Mouse (Mus musculus): Measurements from ENCODE around the gene Sdhb. TPM values are rescaled to one million over a fixed set of nuclear protein-coding genes. Genes with fewer than 3 reads are reported as not detected.

Sdhb gene
- polyA plus RNA-seq, 1 experiment: 703 TPM

GRCm38 (mm10) chr4:140977886-140978692 is 17.1 kb downstream of the Sdhb start:
- WGBS: 87% methylated on average over 14 of the region's 14 CpGs
- H3K36me3 ChIP-seq (ENCODE audit: control insufficient read depth, insufficient read depth, low read length): peaks cover 1% of the 10 kb centered on the region; the same call in 1 of the 2 replicates
- no peak overlapping the region for H3K4me3 ChIP-seq (ENCODE audit: insufficient read depth, low read depth, low read length)
- DNase-seq: no peak
- H3K4me1 ChIP-seq (ENCODE audit: control insufficient read depth, insufficient read depth, low read length): no peaks in the 10 kb centered on the region
- H3K27me3 ChIP-seq (replicated peaks; ENCODE audit: control insufficient read depth, insufficient read depth, low read length): no peaks in the 10 kb centered on the region
- no peak for TF ChIP-seq CTCF (conservative IDR thresholded peaks at IDR 0.05; ENCODE audit: insufficient read depth, insufficient read length, low read depth, low read length)
- no peak overlapping the region for H3K27ac ChIP-seq (ENCODE audit: insufficient read depth, low read depth, low read length)

GRCm38 (mm10) chr4:140981605-140982004 is 20.6 kb downstream of the Sdhb start:
- H3K4me1 ChIP-seq (ENCODE audit: control insufficient read depth, insufficient read depth, low read length): no peaks in the 10 kb centered on the region
- WGBS: 93% methylated on average over 2 of the region's 2 CpGs
- TF ChIP-seq POLR2A (IDR thresholded peaks at IDR 0.05; ENCODE audit: low read depth, low read length) (no peak), CTCF (conservative IDR thresholded peaks at IDR 0.05; ENCODE audit: insufficient read depth, insufficient read length, low read depth, low read length) (peak; percentile 49)
- peak; percentile 39 for DNase-seq
- no peak overlapping the region for H3K4me3 ChIP-seq (ENCODE audit: insufficient read depth, low read depth, low read length)
- H3K27me3 ChIP-seq (replicated peaks; ENCODE audit: control insufficient read depth, insufficient read depth, low read length): no peaks in the 10 kb centered on the region
- no peaks in the 10 kb centered on the region for H3K36me3 ChIP-seq (ENCODE audit: control insufficient read depth, insufficient read depth, low read length)
- H3K27ac ChIP-seq (ENCODE audit: insufficient read depth, low read depth, low read length): no peak overlapping the region

GRCm38 (mm10) chr4:140982808-140983207 is 21.8 kb downstream of the Sdhb start:
- Histone ChIP-seq H3K4me3 (ENCODE audit: insufficient read depth, low read depth, low read length) (no peak overlapping the region), H3K4me1 (ENCODE audit: control insufficient read depth, insufficient read depth, low read length) (peaks cover 2% of the 10 kb centered on the region; the same call in 1 of the 2 replicates), H3K36me3 (ENCODE audit: control insufficient read depth, insufficient read depth, low read length) (no peaks in the 10 kb centered on the region), H3K27me3 (replicated peaks; ENCODE audit: control insufficient read depth, insufficient read depth, low read length) (no peaks in the 10 kb centered on the region), H3K27ac (ENCODE audit: insufficient read depth, low read depth, low read length) (no peak overlapping the region)
- 72% methylated on average over 4 of the region's 4 CpGs for WGBS
- DNase-seq: peak; percentile 22
- TF ChIP-seq CTCF (conservative IDR thresholded peaks at IDR 0.05; ENCODE audit: insufficient read depth, insufficient read length, low read depth, low read length) (no peak), POLR2A (IDR thresholded peaks at IDR 0.05; ENCODE audit: low read depth, low read length) (no peak)

GRCm38 (mm10) chr4:140983442-140983841 is 22.4 kb downstream of the Sdhb start:
- Histone ChIP-seq H3K36me3 (ENCODE audit: control insufficient read depth, insufficient read depth, low read length) (no peaks in the 10 kb centered on the region), H3K27me3 (replicated peaks; ENCODE audit: control insufficient read depth, insufficient read depth, low read length) (no peaks in the 10 kb centered on the region), H3K27ac (ENCODE audit: insufficient read depth, low read depth, low read length) (no peak overlapping the region), H3K4me3 (ENCODE audit: insufficient read depth, low read depth, low read length) (no peak overlapping the region), H3K4me1 (ENCODE audit: control insufficient read depth, insufficient read depth, low read length) (peaks cover 2% of the 10 kb centered on the region; the same call in 1 of the 2 replicates)
- WGBS: 18% methylated on average over 9 of the region's 9 CpGs
- peak; percentile 40 for DNase-seq
- no peak for TF ChIP-seq POLR2A (IDR thresholded peaks at IDR 0.05; ENCODE audit: low read depth, low read length)
- no peak for TF ChIP-seq CTCF (conservative IDR thresholded peaks at IDR 0.05; ENCODE audit: insufficient read depth, insufficient read length, low read depth, low read length)

DNA sequence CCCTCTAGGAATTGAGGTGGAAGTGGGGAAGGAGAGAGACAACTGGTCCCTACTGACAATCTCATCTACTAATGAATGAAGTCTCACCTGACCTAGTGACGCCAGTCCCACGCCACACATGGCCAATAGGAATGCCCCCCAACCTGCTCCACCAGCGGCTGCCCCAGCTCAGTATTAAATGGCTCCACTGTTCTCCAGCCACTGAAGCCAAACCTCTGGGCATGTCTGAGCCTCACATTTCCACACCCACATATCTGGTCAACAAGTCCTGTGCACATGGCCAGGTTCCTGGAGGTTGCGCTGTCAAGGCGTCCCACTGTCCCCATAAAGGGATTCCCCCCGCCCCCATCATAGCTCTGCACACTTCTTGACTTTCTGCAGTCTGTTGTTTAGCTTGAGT is 23.5 kb downstream of the Sdhb start:
- Histone ChIP-seq H3K27ac (ENCODE audit: insufficient read depth, low read depth, low read length) (no peak overlapping the region), H3K27me3 (replicated peaks; ENCODE audit: control insufficient read depth, insufficient read depth, low read length) (no peaks in the 10 kb centered on the region), H3K36me3 (ENCODE audit: control insufficient read depth, insufficient read depth, low read length) (no peaks in the 10 kb centered on the region), H3K4me3 (ENCODE audit: insufficient read depth, low read depth, low read length) (no peak overlapping the region), H3K4me1 (ENCODE audit: control insufficient read depth, insufficient read depth, low read length) (peaks cover 2% of the 10 kb centered on the region; the same call in 1 of the 2 replicates)
- DNase-seq: no peak
- TF ChIP-seq CTCF (conservative IDR thresholded peaks at IDR 0.05; ENCODE audit: insufficient read depth, insufficient read length, low read depth, low read length): no peak
- no peak for TF ChIP-seq POLR2A (IDR thresholded peaks at IDR 0.05; ENCODE audit: low read depth, low read length)
- WGBS: 89% methylated on average over 6 of the region's 6 CpGs

GRCm38 (mm10) chr4:140986024-140986710 is 25.2 kb downstream of the Sdhb start:
- Histone ChIP-seq H3K4me3 (ENCODE audit: insufficient read depth, low read depth, low read length) (peak overlapping the region; percentile 89), H3K36me3 (ENCODE audit: control insufficient read depth, insufficient read depth, low read length) (no peaks in the 10 kb centered on the region), H3K27me3 (replicated peaks; ENCODE audit: control insufficient read depth, insufficient read depth, low read length) (no peaks in the 10 kb centered on the region), H3K27ac (ENCODE audit: insufficient read depth, low read depth, low read length) (no peak overlapping the region), H3K4me1 (ENCODE audit: control insufficient read depth, insufficient read depth, low read length) (peaks cover 2% of the 10 kb centered on the region; the same call in 1 of the 2 replicates)
- WGBS: 30% methylated on average over 15 of the region's 15 CpGs
- TF ChIP-seq CTCF (conservative IDR thresholded peaks at IDR 0.05; ENCODE audit: insufficient read depth, insufficient read length, low read depth, low read length) (no peak), POLR2A (IDR thresholded peaks at IDR 0.05; ENCODE audit: low read depth, low read length) (no peak)
- DNase-seq: no peak
